Mouse (Mus musculus) kidney, embryonic 15.5 days (tissue): Measurements from ENCODE around the gene Foxn3. TPM values are rescaled to one million over a fixed set of nuclear protein-coding genes. Genes with fewer than 3 reads are reported as not detected.
A peak's percentile ranks its signal among the peaks of the same experiment; 100 is the strongest.

Experiments
- ATAC-seq: fragments of 200-750 bp; cut with Nextera tagmentation; replicated peaks from 2 replicates; pipeline ENCODE4 v1.8.0; 2017; ENCODE audit warnings: moderate TSS enrichment; ENCODE audit not compliant: low FRiP score
- H3K27ac ChIP-seq: fragments of 300-500 bp; sonication (generic); 2 replicates; pipeline ENCODE4 v1.5.1; 2015; ENCODE audit warnings: mild to moderate bottlenecking, inconsistent platforms
- H3K27me3 ChIP-seq: fragments of 300-500 bp; sonication (generic); 2 replicates; pipeline ENCODE4 v1.6.1; 2015; ENCODE audit warnings: inconsistent platforms
- H3K36me3 ChIP-seq: fragments of 300-500 bp; sonication (generic); 2 replicates; pipeline ENCODE4 v1.6.1; 2015; ENCODE audit warnings: inconsistent platforms
- H3K4me1 ChIP-seq: fragments of 300-500 bp; sonication (generic); 2 replicates; pipeline ENCODE4 v1.6.1; 2015; ENCODE audit warnings: inconsistent platforms
- H3K4me2 ChIP-seq: fragments of 300-500 bp; sonication (generic); 2 replicates; pipeline ENCODE4 v1.6.1; 2015; ENCODE audit warnings: moderate library complexity, mild to moderate bottlenecking, inconsistent platforms
- H3K4me3 ChIP-seq: fragments of 300-500 bp; sonication (generic); replicated peaks from 2 replicates; pipeline ENCODE4 v1.5.1; 2015; ENCODE audit warnings: mild to moderate bottlenecking, inconsistent platforms
- H3K9ac ChIP-seq: fragments of 300-500 bp; sonication (generic); 2 replicates; pipeline ENCODE4 v1.6.1; 2015; ENCODE audit warnings: mild to moderate bottlenecking, inconsistent platforms
- H3K9me3 ChIP-seq: fragments of 300-500 bp; sonication (generic); replicated peaks from 2 replicates; pipeline ENCODE4 v1.6.1; 2016; ENCODE audit warnings: inconsistent platforms
- WGBS: fragments of 180-500 bp; shearing (Covaris S2); methylation state at CpG from one replicate; pipeline ENCODE4 v1.1.7; 2015; ENCODE audit warnings: mixed read lengths; 5-methylcytosine and 5-hydroxymethylcytosine counted together
- polyA plus RNA-seq: library from polyadenylated mRNA; unstranded; fragments of >200 nt; fragmentation: Nextera tagmentation; extraction: Ambion mirVana; gene quantifications from 2 replicates; pipeline ENCODE4 v1.2.1, GENCODE M21; 2015

Gene Foxn3
- polyA plus RNA-seq, 1 experiment from 2014 or later, result 65.7 TPM

DNA sequence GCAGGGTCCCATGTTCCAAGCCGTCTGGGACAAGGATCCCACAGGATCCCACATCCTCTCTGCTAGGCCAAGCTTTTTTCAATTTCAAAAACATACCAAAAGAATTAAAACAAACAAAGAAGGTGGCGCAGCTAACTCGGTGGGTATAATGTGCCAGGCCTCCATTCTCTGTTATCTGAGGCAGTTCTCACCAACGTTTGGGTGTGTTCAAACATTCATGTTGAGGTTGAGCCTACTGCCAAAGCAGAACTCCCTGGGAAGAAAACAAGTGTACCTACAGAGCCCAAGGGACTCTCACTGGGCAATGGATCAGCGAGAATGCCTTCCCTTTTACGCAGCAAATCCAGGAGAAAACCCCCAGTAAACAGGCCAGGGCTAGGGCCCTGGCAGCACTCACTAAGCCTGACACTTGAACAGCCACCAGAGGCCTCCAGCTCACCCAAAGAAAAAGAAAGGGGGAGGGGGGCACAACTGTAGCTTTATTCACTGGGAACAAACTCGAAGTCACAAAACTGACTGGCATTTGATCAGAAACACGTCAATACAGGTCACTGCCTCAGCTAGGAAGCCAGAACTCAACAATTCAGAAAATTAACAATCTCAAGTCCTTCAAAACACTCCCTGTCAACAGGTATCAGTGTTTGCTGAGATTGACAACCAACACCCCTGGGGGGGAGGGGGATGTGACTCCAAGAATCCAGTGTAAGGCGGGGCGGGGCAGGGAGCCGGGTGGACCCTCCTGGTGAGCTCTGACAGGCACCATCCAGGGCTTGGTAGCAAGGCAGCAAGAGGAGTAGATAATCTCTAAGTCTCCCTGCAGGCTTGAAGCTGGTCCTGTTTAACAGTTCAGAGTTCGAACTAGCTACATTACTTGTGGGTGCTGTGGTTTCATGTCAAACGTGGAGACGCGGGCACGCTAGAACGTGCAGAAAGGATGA, 177.2 kb downstream of the Foxn3 start:
- H3K9me3 ChIP-seq, result no peaks in the 10 kb centered on the region
- no peak overlapping the region for H3K9ac ChIP-seq
- WGBS, result 84% methylated on average over 17 of the region's 17 CpGs
- peaks cover 40% of the 10 kb centered on the region for H3K36me3 ChIP-seq
- no peak for ATAC-seq
- H3K4me2 ChIP-seq, result no peak overlapping the region
- H3K27ac ChIP-seq, result no peak overlapping the region
- no peak overlapping the region for H3K4me3 ChIP-seq
- H3K27me3 ChIP-seq, result no peaks in the 10 kb centered on the region
- peaks cover 19% of the 10 kb centered on the region for H3K4me1 ChIP-seq

DNA sequence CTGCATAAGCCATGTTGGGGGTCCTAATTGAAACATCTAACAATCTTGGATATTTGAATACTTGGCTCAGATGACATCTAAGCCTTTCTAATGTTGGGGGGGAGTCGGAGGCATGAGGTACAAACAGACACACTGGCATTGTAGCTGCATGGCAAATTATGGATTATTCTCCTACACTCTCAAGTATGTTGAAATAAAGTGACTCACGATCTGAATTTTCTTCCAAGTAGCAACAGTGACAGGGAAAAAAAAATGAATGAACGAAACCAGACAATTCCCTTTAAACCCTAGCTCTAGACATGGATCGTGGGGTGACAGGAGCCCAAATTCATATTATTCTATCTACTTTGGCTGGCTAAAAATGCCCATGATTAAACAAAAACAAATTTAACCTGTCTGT, 178.3 kb downstream of the Foxn3 start:
- Histone ChIP-seq H3K4me1 (peaks cover 17% of the 10 kb centered on the region), H3K4me2 (no peak overlapping the region), H3K36me3 (peaks cover 40% of the 10 kb centered on the region), H3K27ac (no peak overlapping the region), H3K9me3 (no peaks in the 10 kb centered on the region), H3K27me3 (no peaks in the 10 kb centered on the region), H3K9ac (no peak overlapping the region), H3K4me3 (no peak overlapping the region)
- WGBS, result 90% methylated on average over 4 of the region's 4 CpGs
- ATAC-seq, result no peak

DNA sequence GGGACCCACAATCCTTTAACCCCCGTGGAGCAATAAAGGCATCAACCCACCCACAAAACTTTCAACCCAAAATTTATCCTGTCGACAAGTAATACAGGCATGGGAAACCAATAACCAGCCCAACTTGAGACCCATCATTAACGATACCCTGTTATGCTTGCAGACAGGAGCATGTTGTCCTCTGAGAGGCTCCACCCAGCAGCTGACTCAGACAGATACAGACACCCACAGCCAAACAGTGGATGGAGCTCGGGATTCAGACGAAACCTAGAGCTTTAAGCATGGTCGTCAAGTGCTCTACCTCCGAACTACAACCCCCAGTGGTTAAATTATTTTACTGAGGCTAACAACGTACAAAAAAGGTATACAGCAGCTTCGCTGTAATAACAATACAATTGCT, 182.1 kb downstream of the Foxn3 start:
- Histone ChIP-seq H3K36me3 (peaks cover 26% of the 10 kb centered on the region), H3K27me3 (no peaks in the 10 kb centered on the region), H3K4me2 (no peak overlapping the region), H3K9me3 (no peaks in the 10 kb centered on the region), H3K9ac (no peak overlapping the region), H3K4me3 (no peak overlapping the region), H3K4me1 (peaks cover 46% of the 10 kb centered on the region), H3K27ac (no peak overlapping the region)
- WGBS, result 80% methylated on average over 9 of the region's 9 CpGs
- ATAC-seq, result no peak

DNA sequence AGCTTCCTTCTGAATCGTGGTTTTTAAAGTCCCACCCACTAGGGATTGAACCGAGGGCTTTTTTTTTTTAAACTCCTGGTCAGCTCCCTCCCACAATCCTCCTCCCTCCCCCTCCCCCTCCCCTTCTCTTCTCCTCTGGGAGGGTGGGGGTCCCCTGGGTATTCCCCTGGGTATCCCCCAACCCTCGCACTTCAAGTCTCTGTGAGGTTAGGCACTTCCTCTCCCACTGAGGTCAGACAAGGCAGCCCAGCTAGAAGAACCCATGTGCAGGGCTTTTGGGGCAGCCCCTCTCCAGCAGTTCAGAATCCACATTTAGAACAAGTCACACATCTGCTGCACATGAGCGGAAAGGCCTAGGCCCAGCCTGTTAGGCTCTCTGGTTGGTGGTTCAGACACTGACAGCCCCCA, 182.5 kb downstream of the Foxn3 start:
- Histone ChIP-seq H3K4me3 (no peak overlapping the region), H3K27me3 (no peaks in the 10 kb centered on the region), H3K4me2 (no peak overlapping the region), H3K27ac (no peak overlapping the region), H3K36me3 (peaks cover 22% of the 10 kb centered on the region), H3K9me3 (no peaks in the 10 kb centered on the region), H3K4me1 (peaks cover 44% of the 10 kb centered on the region), H3K9ac (no peak overlapping the region)
- no peak for ATAC-seq
- WGBS, result 67% methylated on average over 4 of the region's 4 CpGs

DNA sequence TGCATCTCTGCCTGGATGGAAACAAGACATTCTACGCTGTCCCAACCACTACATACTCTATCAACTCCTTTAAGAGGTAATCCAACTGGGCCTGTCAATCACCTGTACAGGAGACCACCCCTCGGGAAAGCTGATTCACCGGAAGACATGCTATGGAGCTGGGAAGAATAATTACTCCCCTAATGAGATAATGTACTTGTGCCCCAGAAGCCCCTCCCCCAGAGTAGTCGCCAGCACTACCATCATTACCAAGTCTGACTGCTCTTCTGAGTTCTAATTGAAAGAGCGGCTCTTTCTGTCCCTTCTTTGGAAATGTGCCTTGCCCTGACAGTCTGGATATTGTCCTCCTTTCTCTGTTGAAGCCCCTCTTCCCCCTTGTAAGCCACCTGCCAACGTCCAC, 183.3 kb downstream of the Foxn3 start:
- Histone ChIP-seq H3K4me2 (no peak overlapping the region), H3K4me3 (no peak overlapping the region), H3K9ac (no peak overlapping the region), H3K27me3 (no peaks in the 10 kb centered on the region), H3K36me3 (peaks cover 20% of the 10 kb centered on the region), H3K9me3 (no peaks in the 10 kb centered on the region), H3K4me1 (peaks cover 45% of the 10 kb centered on the region), H3K27ac (no peak overlapping the region)
- 76% methylated on average over 6 of the region's 6 CpGs for WGBS
- ATAC-seq, result no peak

DNA sequence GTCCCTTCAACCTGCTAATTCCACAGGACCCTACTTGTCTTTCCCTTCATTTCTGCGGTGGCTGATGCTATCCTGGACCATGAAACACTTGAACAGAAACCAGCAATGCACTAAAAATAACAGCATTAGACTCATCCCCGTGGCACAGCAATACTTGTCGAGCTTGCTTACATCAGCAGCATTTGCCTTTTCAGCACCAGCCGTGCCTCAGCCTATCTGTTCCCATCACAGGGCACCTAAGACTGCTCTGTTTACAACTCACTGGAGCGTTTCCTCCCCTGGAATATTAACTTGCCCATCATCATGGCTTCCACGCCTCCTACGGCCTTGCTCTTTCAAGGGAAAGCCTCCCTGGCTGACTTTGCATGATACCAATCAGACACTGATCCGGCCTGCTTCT, 185.1 kb downstream of the Foxn3 start:
- H3K4me1 ChIP-seq, result peaks cover 45% of the 10 kb centered on the region
- H3K9ac ChIP-seq, result no peak overlapping the region
- H3K9me3 ChIP-seq, result no peaks in the 10 kb centered on the region
- peak overlapping the region; percentile 46 for H3K27ac ChIP-seq
- H3K27me3 ChIP-seq, result no peaks in the 10 kb centered on the region
- peak; percentile 92 for ATAC-seq
- peaks cover 33% of the 10 kb centered on the region for H3K36me3 ChIP-seq
- H3K4me3 ChIP-seq, result peak overlapping the region; percentile 12; the same call in 1 of the 2 replicates
- H3K4me2 ChIP-seq, result peak overlapping the region; percentile 35
- WGBS, result 35% methylated on average over 8 of the region's 8 CpGs

DNA sequence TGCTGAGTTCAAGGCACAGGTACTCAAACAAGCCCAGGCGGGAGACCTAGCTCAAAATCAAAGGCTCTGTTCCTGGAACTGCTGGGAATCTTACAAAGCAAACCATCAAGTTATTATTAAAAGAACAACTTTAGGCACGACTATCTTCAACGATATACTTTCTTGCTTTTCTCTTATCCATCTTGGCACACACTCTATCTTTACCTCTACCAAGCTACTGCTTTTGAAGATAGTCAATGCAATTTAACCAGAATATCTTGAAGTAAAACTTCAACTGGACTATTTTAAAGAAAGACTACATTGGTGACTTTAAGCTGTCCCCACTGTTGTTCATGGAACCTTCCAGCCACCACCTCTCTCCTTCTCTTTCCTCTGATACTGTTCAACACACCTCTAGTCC, 185.7 kb downstream of the Foxn3 start:
- no peak overlapping the region for H3K4me3 ChIP-seq
- ATAC-seq, result no peak
- no peaks in the 10 kb centered on the region for H3K27me3 ChIP-seq
- H3K9ac ChIP-seq, result no peak overlapping the region
- no peak overlapping the region; the same call in 1 of the 2 replicates for H3K4me2 ChIP-seq
- peaks cover 27% of the 10 kb centered on the region for H3K36me3 ChIP-seq
- H3K4me1 ChIP-seq, result peaks cover 45% of the 10 kb centered on the region
- 75% methylated on average over 3 of the region's 3 CpGs for WGBS
- H3K9me3 ChIP-seq, result no peaks in the 10 kb centered on the region
- no peak overlapping the region for H3K27ac ChIP-seq

DNA sequence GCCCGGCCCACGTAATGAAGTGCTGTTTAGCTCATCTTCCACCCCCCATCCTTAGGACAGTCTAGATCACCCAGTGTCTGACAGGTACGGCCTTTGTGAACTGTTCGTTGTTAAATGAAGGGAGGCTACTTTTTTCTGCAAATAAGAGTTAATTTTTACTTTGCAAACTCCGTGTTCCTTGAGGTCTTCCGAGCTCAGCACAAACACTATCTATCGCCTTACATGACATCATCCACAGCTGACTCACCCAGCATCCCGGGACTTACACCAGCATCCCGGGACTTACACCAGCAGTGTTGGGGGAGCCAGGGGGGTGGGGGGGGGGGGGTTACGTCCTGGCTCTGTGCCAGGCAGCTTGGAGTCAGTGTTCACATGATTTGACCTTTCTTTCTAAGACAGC, 186.3 kb downstream of the Foxn3 start:
- WGBS, result 68% methylated on average over 10 of the region's 10 CpGs
- Histone ChIP-seq H3K27me3 (no peaks in the 10 kb centered on the region), H3K4me3 (no peak overlapping the region), H3K36me3 (peaks cover 21% of the 10 kb centered on the region), H3K4me2 (no peak overlapping the region), H3K27ac (no peak overlapping the region), H3K4me1 (peaks cover 46% of the 10 kb centered on the region), H3K9me3 (no peaks in the 10 kb centered on the region), H3K9ac (no peak overlapping the region)
- ATAC-seq, result no peak

DNA sequence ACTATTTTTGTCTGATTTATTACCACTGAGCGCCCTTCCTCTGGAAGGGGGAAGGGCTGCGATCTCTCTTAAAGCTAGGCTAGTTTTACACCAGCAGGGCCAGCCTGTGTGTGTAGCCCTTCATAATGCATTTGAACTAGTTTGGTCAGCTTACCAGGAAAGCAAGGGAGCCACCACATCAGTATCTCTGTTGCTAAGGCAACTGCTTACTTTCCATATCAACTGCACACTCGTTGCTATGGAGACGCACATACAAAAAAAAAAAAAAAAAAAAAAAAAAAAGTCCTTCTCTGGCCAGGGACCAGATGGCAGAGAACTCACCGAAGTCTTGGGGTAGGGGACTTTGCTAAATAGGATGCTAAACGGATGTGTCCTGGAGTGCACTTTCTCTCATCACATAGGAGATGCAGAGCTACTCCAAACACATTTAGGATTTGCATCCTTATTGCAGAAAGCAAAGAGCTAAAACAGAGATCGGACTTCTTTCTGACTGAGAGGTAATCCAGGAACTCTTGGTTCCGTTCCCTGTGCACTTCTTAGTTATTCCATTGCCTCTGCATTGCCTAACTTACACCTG, 187.4 kb downstream of the Foxn3 start:
- Histone ChIP-seq H3K27ac (no peak overlapping the region), H3K9me3 (no peaks in the 10 kb centered on the region), H3K27me3 (no peaks in the 10 kb centered on the region), H3K4me2 (no peak overlapping the region), H3K4me1 (peaks cover 53% of the 10 kb centered on the region), H3K9ac (no peak overlapping the region), H3K36me3 (peaks cover 15% of the 10 kb centered on the region), H3K4me3 (no peak overlapping the region)
- no peak for ATAC-seq
- WGBS, result 78% methylated on average over 8 of the region's 8 CpGs

DNA sequence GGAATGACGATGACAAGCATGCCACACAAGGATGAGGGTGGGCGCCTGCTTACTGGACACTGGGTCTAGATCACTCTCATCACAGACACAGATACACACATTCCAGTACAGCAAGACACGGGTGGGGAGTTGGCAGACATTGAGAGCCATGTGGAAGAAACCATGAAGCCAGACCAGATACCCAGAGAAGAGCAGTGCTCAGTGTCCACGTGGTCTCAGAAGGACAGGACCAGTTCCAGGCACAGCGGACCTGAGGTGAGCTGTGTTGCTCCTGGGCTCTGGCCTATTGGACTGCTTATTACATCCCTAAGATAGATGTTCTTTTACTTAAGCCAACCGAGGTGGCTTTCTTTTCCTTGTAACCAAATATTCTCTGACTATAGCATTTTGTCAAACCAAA, 188.0 kb downstream of the Foxn3 start:
- Histone ChIP-seq H3K27ac (no peak overlapping the region), H3K4me3 (no peak overlapping the region), H3K36me3 (peaks cover 15% of the 10 kb centered on the region), H3K4me1 (peaks cover 55% of the 10 kb centered on the region), H3K9ac (no peak overlapping the region), H3K27me3 (no peaks in the 10 kb centered on the region), H3K4me2 (no peak overlapping the region), H3K9me3 (no peaks in the 10 kb centered on the region)
- no peak for ATAC-seq
- 76% methylated on average over 6 of the region's 6 CpGs for WGBS

DNA sequence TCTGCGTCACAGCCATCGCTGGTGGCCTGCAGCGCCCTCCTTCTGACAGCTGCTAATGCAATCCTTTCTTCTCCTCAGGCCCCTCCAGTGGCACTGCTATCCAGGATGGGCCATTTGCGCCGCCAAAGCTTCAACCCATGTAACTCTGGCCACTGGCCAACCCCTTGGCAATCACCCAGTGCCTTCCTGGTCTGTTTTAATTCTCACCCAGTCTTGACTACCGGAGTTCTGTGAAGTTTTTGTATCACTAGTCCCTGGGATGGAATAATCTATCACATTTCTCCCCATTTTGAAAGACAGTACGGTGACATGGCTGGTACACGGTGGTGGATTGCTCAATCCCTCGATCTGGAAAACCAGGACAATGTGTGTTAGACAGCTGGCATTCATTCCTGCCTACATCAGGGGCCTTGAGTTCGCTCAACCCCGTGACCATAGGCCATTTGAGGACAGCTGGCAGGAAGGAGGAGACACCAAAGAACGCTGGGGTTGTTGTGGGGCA, 189.2 kb downstream of the Foxn3 start:
- Histone ChIP-seq H3K4me1 (peaks cover 43% of the 10 kb centered on the region), H3K27me3 (no peaks in the 10 kb centered on the region), H3K9ac (no peak overlapping the region), H3K4me2 (no peak overlapping the region), H3K9me3 (no peaks in the 10 kb centered on the region), H3K36me3 (peaks cover 15% of the 10 kb centered on the region), H3K4me3 (no peak overlapping the region), H3K27ac (no peak overlapping the region)
- 76% methylated on average over 12 of the region's 12 CpGs for WGBS
- no peak for ATAC-seq

DNA sequence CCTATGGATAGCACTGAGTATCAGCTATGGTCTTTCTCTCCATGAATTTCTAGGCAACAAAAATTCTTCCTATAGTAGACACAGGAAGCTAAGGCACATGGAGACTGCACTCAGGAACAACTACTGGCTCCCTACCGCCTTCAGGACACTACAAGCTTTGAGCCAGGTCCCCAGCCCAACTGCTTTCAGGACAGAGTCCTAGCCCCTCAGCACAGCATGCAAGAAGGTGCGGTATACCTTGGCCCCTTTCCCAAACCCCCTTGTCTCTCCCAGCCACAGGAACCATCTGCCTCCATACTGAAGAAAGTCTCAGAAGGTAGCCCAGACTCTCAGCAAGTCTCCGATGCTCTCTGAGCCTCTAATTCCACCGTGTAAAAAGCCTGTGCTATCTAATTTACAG, 189.8 kb downstream of the Foxn3 start:
- H3K4me2 ChIP-seq, result no peak overlapping the region
- 71% methylated on average over 4 of the region's 4 CpGs for WGBS
- no peak overlapping the region for H3K4me3 ChIP-seq

More for the DNA sequence above, 189.8 kb downstream of the Foxn3 start:
- no peak for ATAC-seq
- Histone ChIP-seq H3K27me3 (no peaks in the 10 kb centered on the region), H3K9me3 (no peaks in the 10 kb centered on the region), H3K9ac (no peak overlapping the region), H3K36me3 (peaks cover 15% of the 10 kb centered on the region), H3K27ac (no peak overlapping the region), H3K4me1 (peaks cover 40% of the 10 kb centered on the region)
